Mouse (Mus musculus) neural tube, embryonic 14.5 days (tissue): ENCODE data around the gene Riox1. TPM values are rescaled to one million over a fixed set of nuclear protein-coding genes. Genes with fewer than 3 reads are reported as not detected.

Source experiments
- ATAC-seq: fragments of 200-750 bp; cut with Nextera tagmentation; 2 replicates; pipeline ENCODE4 v1.8.0; 2017; ENCODE audit warnings: low read depth, mild to moderate bottlenecking, moderate TSS enrichment, moderate library complexity
- H3K27ac ChIP-seq: fragments of 300-500 bp; sonication (generic); 2 replicates; pipeline ENCODE4 v1.5.1; 2014; ENCODE audit warnings: low read depth, mild to moderate bottlenecking, control low read depth, low read length, moderate library complexity, mixed read lengths
- H3K27me3 ChIP-seq: fragments of 300-500 bp; sonication (generic); 2 replicates; pipeline ENCODE4 v1.6.1; 2014; ENCODE audit warnings: low read length; ENCODE audit not compliant: control insufficient read depth, insufficient read depth
- H3K36me3 ChIP-seq: fragments of 300-500 bp; sonication (generic); 2 replicates; pipeline ENCODE4 v1.6.1; 2014; ENCODE audit warnings: low read length, mixed read lengths; ENCODE audit not compliant: control insufficient read depth, insufficient read depth
- H3K4me1 ChIP-seq: fragments of 300-500 bp; sonication (generic); 2 replicates; pipeline ENCODE4 v1.6.1; 2014; ENCODE audit warnings: low read length; ENCODE audit not compliant: control insufficient read depth, insufficient read depth
- H3K4me2 ChIP-seq: fragments of 300-500 bp; sonication (generic); 2 replicates; pipeline ENCODE4 v1.6.1; 2014; ENCODE audit warnings: mild to moderate bottlenecking, low read depth, low read length, control low read depth
- H3K4me3 ChIP-seq: fragments of 300-500 bp; sonication (generic); 2 replicates; pipeline ENCODE4 v1.5.1; 2014; ENCODE audit warnings: low read depth, low read length, control low read depth, mixed read lengths
- H3K9ac ChIP-seq: fragments of 300-500 bp; sonication (generic); replicated peaks from 2 replicates; pipeline ENCODE4 v1.6.1; 2014; ENCODE audit warnings: low read depth, mild to moderate bottlenecking, control low read depth, low read length, mixed read lengths
- H3K9me3 ChIP-seq: fragments of 300-500 bp; sonication (generic); 2 replicates; pipeline ENCODE4 v1.6.1; 2016; ENCODE audit warnings: low read length; ENCODE audit not compliant: control insufficient read depth
- WGBS: fragments of 180-500 bp; shearing (Covaris S2); extraction: QIAGEN DNeasy Blood & Tissue Kit; methylation state at CpG from one replicate; pipeline ENCODE4 v1.1.7; 2014; 5-methylcytosine and 5-hydroxymethylcytosine counted together
- polyA plus RNA-seq: library from polyadenylated mRNA; unstranded; fragments of >200 nt; fragmentation: Nextera tagmentation; extraction: Ambion mirVana; gene quantifications from 2 replicates; pipeline ENCODE4 v1.2.1, GENCODE M21; 2014

Gene Riox1
- polyA plus RNA-seq, 1 experiment from 2014 or later, result 10.5 TPM

- H3K4me1 ChIP-seq, result no peaks in the 10 kb centered on the region
- 87% methylated on average over 6 of the region's 7 CpGs for WGBS
- H3K27me3 ChIP-seq, result no peaks in the 10 kb centered on the region
- ATAC-seq, result no peak
- no peak overlapping the region for H3K4me3 ChIP-seq
- no peaks in the 10 kb centered on the region for H3K36me3 ChIP-seq
- H3K9ac ChIP-seq, result no peak overlapping the region
- no peak overlapping the region for H3K27ac ChIP-seq
- no peak overlapping the region for H3K4me2 ChIP-seq
- H3K9me3 ChIP-seq, result no peaks in the 10 kb centered on the region
Observed at GRCm38 (mm10) chr12:83965235-83965634, 14.8 kb downstream of the Riox1 start.

- H3K4me2 ChIP-seq, result no peak overlapping the region
- no peaks in the 10 kb centered on the region for H3K27me3 ChIP-seq
- H3K4me3 ChIP-seq, result no peak overlapping the region
- H3K27ac ChIP-seq, result no peak overlapping the region
- no peaks in the 10 kb centered on the region for H3K9me3 ChIP-seq
- no peak overlapping the region for H3K9ac ChIP-seq
- 73% methylated on average over 2 of the region's 2 CpGs for WGBS
- no peak; the same call in 1 of the 2 replicates for ATAC-seq
- no peaks in the 10 kb centered on the region for H3K36me3 ChIP-seq
- H3K4me1 ChIP-seq, result no peaks in the 10 kb centered on the region
Observed at GRCm38 (mm10) chr12:83972117-83972516, 21.7 kb downstream of the Riox1 start.

- 88% methylated on average over 6 of the region's 6 CpGs for WGBS
Observed at GRCm38 (mm10) chr12:83978862-83979261, 28.5 kb downstream of the Riox1 start.

GRCm38 (mm10) chr12:83981615-83982014 lies 31.2 kb downstream of the Riox1 start:
- no peaks in the 10 kb centered on the region for H3K27me3 ChIP-seq
- H3K4me2 ChIP-seq, result no peak overlapping the region
- H3K9me3 ChIP-seq, result no peaks in the 10 kb centered on the region
- 89% methylated on average over 4 of the region's 4 CpGs for WGBS
- H3K36me3 ChIP-seq, result no peaks in the 10 kb centered on the region
- H3K4me1 ChIP-seq, result no peaks in the 10 kb centered on the region
- no peak for ATAC-seq
- H3K4me3 ChIP-seq, result no peak overlapping the region
- H3K27ac ChIP-seq, result no peak overlapping the region
- H3K9ac ChIP-seq, result no peak overlapping the region

More at GRCm38 (mm10) chr12:83978862-83979261, 28.5 kb downstream of the Riox1 start:
- H3K9me3 ChIP-seq, result no peaks in the 10 kb centered on the region
- no peaks in the 10 kb centered on the region for H3K36me3 ChIP-seq
- H3K4me2 ChIP-seq, result no peak overlapping the region
- H3K27ac ChIP-seq, result no peak overlapping the region
- no peak overlapping the region for H3K4me3 ChIP-seq
- H3K27me3 ChIP-seq, result no peaks in the 10 kb centered on the region
- no peaks in the 10 kb centered on the region for H3K4me1 ChIP-seq
- ATAC-seq, result no peak
- no peak overlapping the region for H3K9ac ChIP-seq

GRCm38 (mm10) chr12:83984752-83985151 lies 34.3 kb downstream of the Riox1 start, which contains the start of gene Heatr4:
Gene Heatr4 (minus strand): TSS chr12:83984852.
- no peak within 1 kb of the TSS for H3K27ac ChIP-seq

GRCm38 (mm10) chr12:83987242-83987582 lies 36.8 kb downstream of the Riox1 start:
- Histone ChIP-seq H3K9me3 (no peaks in the 10 kb centered on the region), H3K4me2 (peak overlapping the region; percentile 58), H3K27me3 (no peaks in the 10 kb centered on the region), H3K4me1 (no peaks in the 10 kb centered on the region), H3K36me3 (no peaks in the 10 kb centered on the region), H3K27ac (peak overlapping the region; percentile 86), H3K4me3 (peak overlapping the region; percentile 58), H3K9ac (peak overlapping the region; percentile 71; the same call in 1 of the 2 replicates)
- no peak for ATAC-seq
- 37% methylated on average over 8 of the region's 8 CpGs for WGBS

More at GRCm38 (mm10) chr12:83984752-83985151, 34.3 kb downstream of the Riox1 start, which contains the start of gene Heatr4:
- WGBS, result 73% methylated on average over 4 of the region's 4 CpGs
- no peak within 1 kb of the TSS for H3K9ac ChIP-seq
- no peaks in the 10 kb centered on the region for H3K4me1 ChIP-seq
- H3K4me2 ChIP-seq, result no peak within 1 kb of the TSS
- H3K4me3 ChIP-seq, result no peak within 1 kb of the TSS
- H3K9me3 ChIP-seq, result no peaks in the 10 kb centered on the region
- no peak for ATAC-seq
- H3K27me3 ChIP-seq, result no peaks in the 10 kb centered on the region
- H3K36me3 ChIP-seq, result no peaks in the 10 kb centered on the region

GRCm38 (mm10) chr12:83987583-83988441 lies 37.4 kb downstream of the Riox1 start, which contains the start of gene Acot2:
Gene Acot2 (plus strand): TSS chr12:83987861.
- no peaks in the 10 kb centered on the region for H3K36me3 ChIP-seq
- no peaks in the 10 kb centered on the region for H3K9me3 ChIP-seq
- no peaks in the 10 kb centered on the region for H3K4me1 ChIP-seq
- under 1% methylated on average over 65 of the region's 80 CpGs for WGBS
- H3K27ac ChIP-seq, result peak within 1 kb of the TSS; percentile 86
- H3K27me3 ChIP-seq, result no peaks in the 10 kb centered on the region
- H3K9ac ChIP-seq, result peak within 1 kb of the TSS; percentile 71
- peak within 1 kb of the TSS; percentile 58 for H3K4me2 ChIP-seq
- H3K4me3 ChIP-seq, result peak within 1 kb of the TSS; percentile 58
- peak; percentile 93 for ATAC-seq

- Histone ChIP-seq H3K36me3 (no peaks in the 10 kb centered on the region), H3K4me1 (no peaks in the 10 kb centered on the region), H3K27ac (no peak overlapping the region), H3K4me3 (peak overlapping the region; percentile 58), H3K9ac (peak overlapping the region; percentile 71), H3K9me3 (no peaks in the 10 kb centered on the region), H3K4me2 (peak overlapping the region; percentile 58), H3K27me3 (no peaks in the 10 kb centered on the region)
- WGBS, result 75% methylated on average over 4 of the region's 4 CpGs
- ATAC-seq, result no peak
Observed at GRCm38 (mm10) chr12:83988483-83988882, 38.1 kb downstream of the Riox1 start.

GRCm38 (mm10) chr12:83989378-83989777 lies 39.0 kb downstream of the Riox1 start:
- Histone ChIP-seq H3K4me2 (no peak overlapping the region), H3K36me3 (no peaks in the 10 kb centered on the region), H3K27me3 (no peaks in the 10 kb centered on the region), H3K9ac (no peak overlapping the region), H3K27ac (no peak overlapping the region), H3K4me1 (no peaks in the 10 kb centered on the region), H3K9me3 (no peaks in the 10 kb centered on the region), H3K4me3 (no peak overlapping the region)
- WGBS, result over 99% methylated on average over 4 of the region's 4 CpGs
- no peak for ATAC-seq
